Mouse (Mus musculus) E14TG2a.4 (cell line): ENCODE data around the gene Gid8.

ENCODE experiments used
- H3K27me3 ChIP-seq: 2 replicates; pipeline ENCODE4 v1.6.1; 2014; ENCODE audit warnings: low read length, control low read depth; ENCODE audit not compliant: insufficient read depth
- H3K36me3 ChIP-seq: 2 replicates; pipeline ENCODE4 v1.6.1; 2014; ENCODE audit warnings: low read length, control low read depth; ENCODE audit not compliant: insufficient read depth
- H3K4me1 ChIP-seq: replicated peaks from 2 replicates; pipeline ENCODE4 v1.6.1; 2014; ENCODE audit warnings: low read depth, low read length, control low read depth
- H3K4me3 ChIP-seq: replicated peaks from 2 replicates; pipeline ENCODE4 v1.5.1; 2014; ENCODE audit warnings: mild to moderate bottlenecking, low read length
- H3K9me3 ChIP-seq: 2 replicates; pipeline ENCODE4 v1.6.1; 2014; ENCODE audit warnings: low read length, control low read depth
- CTCF ChIP-seq: conservative IDR thresholded peaks from 2 replicates; pipeline ENCODE4 v1.5.1; 2014; ENCODE audit warnings: low read length
- NANOG ChIP-seq: IDR thresholded peaks from 2 replicates; pipeline ENCODE4 v1.6.1; 2014; ENCODE audit warnings: borderline replicate concordance, low read length, mixed read lengths
- POU5F1 ChIP-seq: IDR thresholded peaks from 2 replicates; pipeline ENCODE4 v1.6.1; 2014; ENCODE audit warnings: low read length, borderline replicate concordance

Gene Gid8

DNA sequence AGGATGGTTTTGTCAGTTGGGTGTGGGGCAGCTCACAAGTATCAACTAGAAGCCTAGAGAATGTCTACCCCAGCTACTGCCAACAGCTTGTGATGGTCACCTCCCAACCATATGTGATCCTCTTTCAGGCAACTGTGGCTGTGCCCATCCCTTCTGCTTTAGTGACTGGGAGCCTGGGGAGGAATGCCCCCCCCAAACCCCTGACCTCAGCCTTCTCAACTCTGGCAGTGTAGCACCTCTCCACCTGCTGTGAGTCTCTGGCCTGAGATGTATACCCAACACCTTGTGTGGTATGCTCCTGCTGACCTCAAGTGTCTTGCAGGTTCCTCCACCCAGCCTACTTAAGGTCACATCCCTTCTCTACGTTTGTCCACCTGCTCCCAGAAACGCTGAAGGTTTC lies 13.9 kb downstream of the Gid8 start:
- TF ChIP-seq NANOG (no peak), POU5F1 (no peak), CTCF (no peak)
- H3K4me3 ChIP-seq, result no peak overlapping the region
- no peaks in the 10 kb centered on the region for H3K27me3 ChIP-seq
- peaks cover 67% of the 10 kb centered on the region for H3K36me3 ChIP-seq
- peaks cover 32% of the 10 kb centered on the region for H3K9me3 ChIP-seq
- H3K4me1 ChIP-seq, result peaks cover 52% of the 10 kb centered on the region

DNA sequence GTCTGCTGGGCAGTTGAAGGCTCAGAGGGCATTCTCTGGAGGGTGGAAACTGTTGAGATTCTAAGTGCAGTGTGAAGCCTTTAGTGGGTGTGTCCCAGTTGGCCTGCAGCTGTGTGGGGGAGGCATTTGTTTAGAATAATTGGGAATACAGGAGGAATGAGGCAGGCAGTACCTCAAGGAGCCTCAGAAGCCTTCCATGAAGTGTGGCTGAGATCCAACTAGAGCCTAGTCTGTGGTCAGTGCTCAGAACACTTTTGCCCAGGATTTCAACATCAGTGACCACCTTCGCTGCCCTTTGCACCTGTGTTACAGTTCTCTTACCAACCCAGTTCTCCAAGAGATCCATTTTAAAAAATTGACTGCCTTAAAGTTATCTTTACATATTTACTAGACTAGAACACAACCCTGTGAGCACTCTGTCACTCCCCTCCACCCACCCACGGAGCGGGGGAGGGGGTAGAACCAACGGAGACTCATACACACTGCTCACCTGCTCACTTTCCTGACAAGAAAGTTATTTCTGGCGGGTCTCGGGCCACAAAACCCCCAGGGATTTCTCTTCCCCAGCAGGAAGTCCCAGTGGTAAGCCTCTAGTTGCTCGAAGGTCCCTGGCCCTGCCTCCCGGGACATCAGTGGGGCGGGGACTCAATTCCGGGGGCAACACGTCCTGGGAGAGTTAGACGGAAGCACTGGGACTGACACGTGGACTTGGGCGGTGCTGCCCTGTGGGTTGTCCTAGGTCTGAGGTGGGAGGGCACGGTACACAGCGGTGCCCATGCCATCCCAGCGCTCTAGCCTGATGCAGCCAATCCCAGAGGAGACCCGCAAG lies 14.9 kb downstream of the Gid8 start, which contains the start of gene Slc17a9:
Slc17a9 (plus strand) TSS at position 679 of the 829 bp plus-strand sequence.
- peaks cover 59% of the 10 kb centered on the region for H3K4me1 ChIP-seq
- peak within 1 kb of the TSS; percentile 79 for H3K4me3 ChIP-seq
- H3K36me3 ChIP-seq, result peaks cover 62% of the 10 kb centered on the region
- H3K27me3 ChIP-seq, result no peaks in the 10 kb centered on the region
- H3K9me3 ChIP-seq, result peaks cover 32% of the 10 kb centered on the region
- TF ChIP-seq POU5F1 (no peak), NANOG (no peak), CTCF (no peak)

DNA sequence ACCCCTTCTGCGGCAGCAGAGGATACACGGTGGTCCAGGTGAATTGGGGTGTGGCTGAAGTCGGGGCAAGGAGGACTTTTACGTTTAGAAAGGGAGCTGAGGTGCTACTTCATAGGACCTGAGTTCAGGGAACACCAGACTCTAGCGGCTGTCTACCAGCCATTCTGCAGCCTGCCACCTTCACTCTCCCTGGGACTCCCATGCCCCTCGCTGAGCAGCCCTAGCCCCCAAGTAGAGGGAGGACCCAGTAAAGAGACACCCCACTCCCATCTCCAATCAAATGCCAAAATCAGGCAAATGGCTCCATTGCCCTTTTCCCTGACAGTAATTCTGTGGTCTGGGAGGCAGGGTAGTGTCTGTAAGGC lies 15.5 kb downstream of the Gid8 start:
- Histone ChIP-seq H3K9me3 (peaks cover 32% of the 10 kb centered on the region), H3K4me1 (peaks cover 64% of the 10 kb centered on the region), H3K27me3 (no peaks in the 10 kb centered on the region), H3K36me3 (peaks cover 56% of the 10 kb centered on the region), H3K4me3 (peak overlapping the region; percentile 79)
- TF ChIP-seq CTCF (no peak), NANOG (no peak), POU5F1 (no peak)

DNA sequence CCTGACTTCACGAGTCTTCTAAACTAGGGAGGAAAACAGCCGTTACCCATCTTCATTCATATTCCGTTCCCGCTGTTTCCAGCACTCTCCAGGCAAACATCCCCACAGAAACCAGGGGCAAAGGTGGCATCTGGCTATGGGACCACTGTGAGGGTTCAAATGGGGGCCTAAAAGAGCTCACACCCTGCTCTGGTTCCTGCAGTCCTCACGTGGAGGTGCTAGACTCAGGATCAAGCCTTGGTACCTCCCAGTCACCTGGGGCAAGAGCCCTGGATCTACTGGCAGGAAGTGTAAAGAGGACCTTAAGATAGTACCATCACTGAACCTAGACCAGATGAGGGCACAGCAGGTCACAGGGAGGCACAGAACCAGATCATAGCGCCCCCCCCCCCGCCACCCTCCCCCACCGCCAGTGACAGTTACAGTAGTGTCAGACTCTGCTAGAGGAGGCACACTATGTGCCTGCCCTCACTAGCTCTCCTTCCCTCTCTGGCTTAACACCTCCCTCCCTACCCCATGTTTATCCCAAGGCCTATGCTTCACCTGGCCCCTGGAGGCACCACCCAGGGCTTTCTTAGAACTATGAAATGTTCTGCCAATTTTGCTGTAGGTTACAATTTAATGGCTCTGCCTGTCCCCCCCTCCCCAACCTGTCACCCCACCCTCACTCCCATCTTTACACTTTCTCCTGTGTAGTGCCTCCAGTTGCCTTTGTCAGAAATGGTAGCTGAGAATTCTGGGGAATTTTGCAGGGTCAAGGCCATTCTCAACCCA lies 16.1 kb downstream of the Gid8 start:
- Histone ChIP-seq H3K4me3 (peak overlapping the region; percentile 79), H3K36me3 (peaks cover 50% of the 10 kb centered on the region), H3K9me3 (peaks cover 31% of the 10 kb centered on the region), H3K4me1 (peaks cover 70% of the 10 kb centered on the region), H3K27me3 (no peaks in the 10 kb centered on the region)
- TF ChIP-seq POU5F1 (no peak), NANOG (no peak), CTCF (no peak)

GRCm38 (mm10) chr2:180726658-180727442 lies 16.9 kb downstream of the Gid8 start:
- Histone ChIP-seq H3K27me3 (no peaks in the 10 kb centered on the region), H3K4me3 (peak overlapping the region; percentile 79), H3K36me3 (peaks cover 42% of the 10 kb centered on the region), H3K9me3 (peaks cover 23% of the 10 kb centered on the region), H3K4me1 (peaks cover 78% of the 10 kb centered on the region)
- TF ChIP-seq POU5F1 (no peak), NANOG (no peak), CTCF (no peak)

GRCm38 (mm10) chr2:180727613-180728021 lies 17.7 kb downstream of the Gid8 start:
- peaks cover 38% of the 10 kb centered on the region for H3K36me3 ChIP-seq
- peaks cover 15% of the 10 kb centered on the region for H3K9me3 ChIP-seq
- no peak for TF ChIP-seq POU5F1
- no peak for TF ChIP-seq CTCF
- peak; percentile 81; the same call in 1 of the 2 replicates for TF ChIP-seq NANOG
- H3K4me3 ChIP-seq, result peak overlapping the region; percentile 79
- H3K27me3 ChIP-seq, result no peaks in the 10 kb centered on the region
- peaks cover 86% of the 10 kb centered on the region for H3K4me1 ChIP-seq

DNA sequence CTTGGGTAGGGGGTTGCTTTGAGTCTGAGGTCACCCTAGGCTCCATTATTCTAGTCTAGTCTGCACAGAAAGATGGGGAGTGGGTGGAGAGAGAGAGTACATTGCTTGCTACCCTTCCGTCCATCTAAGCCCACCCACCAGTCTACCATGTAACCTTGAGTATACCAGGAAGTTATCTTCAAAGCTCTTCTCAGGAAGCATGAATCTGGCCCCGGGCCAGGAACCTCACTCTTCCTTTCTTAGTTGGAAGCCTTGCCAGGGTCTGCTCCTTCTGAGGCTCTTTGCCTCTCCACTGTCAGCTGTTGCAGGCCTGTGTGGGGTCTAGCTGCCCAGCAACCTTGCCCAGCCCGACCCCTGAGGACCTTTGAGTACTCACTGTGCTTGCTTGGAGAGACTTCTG lies 21.1 kb downstream of the Gid8 start:
- Histone ChIP-seq H3K27me3 (no peaks in the 10 kb centered on the region), H3K9me3 (no peaks in the 10 kb centered on the region), H3K36me3 (peaks cover 47% of the 10 kb centered on the region), H3K4me1 (peaks cover 91% of the 10 kb centered on the region), H3K4me3 (peak overlapping the region; percentile 75)
- TF ChIP-seq POU5F1, result no peak
- no peak for TF ChIP-seq CTCF
- no peak for TF ChIP-seq NANOG

GRCm38 (mm10) chr2:180731984-180732383 lies 22.1 kb downstream of the Gid8 start:
- TF ChIP-seq CTCF (no peak), NANOG (no peak), POU5F1 (no peak)
- H3K4me3 ChIP-seq, result peak overlapping the region; percentile 75
- no peaks in the 10 kb centered on the region for H3K9me3 ChIP-seq
- H3K36me3 ChIP-seq, result peaks cover 57% of the 10 kb centered on the region
- H3K27me3 ChIP-seq, result no peaks in the 10 kb centered on the region
- peaks cover 91% of the 10 kb centered on the region for H3K4me1 ChIP-seq
